In the genomic region with DNA sequence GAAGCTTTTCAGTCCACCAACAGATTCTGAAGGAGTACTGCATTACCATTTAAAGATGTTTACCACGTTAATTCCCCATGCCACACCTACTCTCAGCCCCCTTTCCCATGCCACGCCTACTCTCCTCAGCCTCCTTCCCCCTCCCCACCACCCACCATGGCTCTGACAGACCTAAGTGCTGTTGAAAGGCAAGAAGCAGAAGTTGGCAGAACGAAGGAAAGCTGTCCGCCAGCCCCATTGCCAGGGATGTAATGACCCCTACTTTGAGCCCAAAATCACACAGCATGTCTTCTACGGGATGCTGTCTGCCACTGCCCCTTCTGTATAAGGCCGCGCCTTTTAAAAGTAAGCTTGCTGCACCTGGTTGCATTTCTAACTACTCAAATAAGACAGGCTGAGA, we compare ENCODE assay signal across 9 mouse cellular contexts. TPM values are rescaled to one million over a fixed set of nuclear protein-coding genes. Genes with fewer than 3 reads are reported as not detected.
DNase-seq lines count a peak whose midpoint lies in the region; ATAC-seq and TF ChIP-seq lines count a peak whose summit lies in the region.
"Had no signal": no experiment of that assay in that cellular context is flagged by ENCODE, and none has a peak within 500 bp of the region (broad histone marks: within the 10 kb centered on the region; RNA-seq: fewer than 3 reads in every experiment).

No protein-coding gene starts in this region.

- TF ChIP-seq CTCF in stomach, postnatal 0 days (IDR thresholded peaks at IDR 0.05; ENCODE audit: low read depth) = no peak

- H3K9me3 ChIP-seq in neural tube, embryonic 11.5 days (ENCODE audit: control insufficient read depth, low read length) = no peaks in the 10 kb centered on the region
- H3K9me3 ChIP-seq in limb, embryonic 14.5 days (ENCODE audit: control insufficient read depth, low read length) = no peaks in the 10 kb centered on the region
- H3K9me3 ChIP-seq in stomach, postnatal 0 days (ENCODE audit: control insufficient read depth, low read length) = no peaks in the 10 kb centered on the region

- H3K4me1 ChIP-seq in neural tube, embryonic 11.5 days (ENCODE audit: control insufficient read depth, insufficient read depth, low read length) = peaks cover 17% of the 10 kb centered on the region
- peaks cover 12% of the 10 kb centered on the region for H3K4me1 ChIP-seq in limb, embryonic 14.5 days (ENCODE audit: control insufficient read depth, insufficient read depth, low read length)
- H3K4me1 ChIP-seq in stomach, postnatal 0 days (replicated peaks; ENCODE audit: control insufficient read depth, insufficient read depth) = no peaks in the 10 kb centered on the region

- no peaks in the 10 kb centered on the region for H3K27me3 ChIP-seq in neural tube, embryonic 11.5 days (ENCODE audit: control insufficient read depth, insufficient read depth, low read length)
- no peaks in the 10 kb centered on the region for H3K27me3 ChIP-seq in limb, embryonic 14.5 days (ENCODE audit: control insufficient read depth, insufficient read depth, low read length)
- H3K27me3 ChIP-seq in stomach, postnatal 0 days (ENCODE audit: control insufficient read depth, insufficient read depth, low read length) = no peaks in the 10 kb centered on the region

- H3K36me3 ChIP-seq in neural tube, embryonic 11.5 days (ENCODE audit: control insufficient read depth, insufficient read depth, low read length) = no peaks in the 10 kb centered on the region
- H3K36me3 ChIP-seq in limb, embryonic 14.5 days (ENCODE audit: control insufficient read depth, insufficient read depth, low read length) = no peaks in the 10 kb centered on the region
- no peaks in the 10 kb centered on the region for H3K36me3 ChIP-seq in stomach, postnatal 0 days (ENCODE audit: control insufficient read depth, insufficient read depth, low read length)

- H3K9ac ChIP-seq in neural tube, embryonic 11.5 days (ENCODE audit: low read length) = peak overlapping the region; percentile 45
- H3K9ac ChIP-seq in limb, embryonic 14.5 days (ENCODE audit: low read depth, low read length, severe bottlenecking) = no peak overlapping the region
- H3K9ac ChIP-seq in stomach, postnatal 0 days (ENCODE audit: low read length) = no peak overlapping the region

- WGBS in neural tube, embryonic 11.5 days = 13% methylated on average over 7 of the region's 7 CpGs
- WGBS in limb, embryonic 14.5 days = 23% methylated on average over 7 of the region's 7 CpGs
- WGBS in stomach, postnatal 0 days = 40% methylated on average over 7 of the region's 7 CpGs

- peak overlapping the region; percentile 19; the same call in 1 of the 2 replicates for H3K4me3 ChIP-seq in neural tube, embryonic 11.5 days (ENCODE audit: low read depth, low read length)
- no peak overlapping the region for H3K4me3 ChIP-seq in limb, embryonic 14.5 days (replicated peaks; ENCODE audit: low read length)
- no peak overlapping the region for H3K4me3 ChIP-seq in stomach, postnatal 0 days (ENCODE audit: low read depth, low read length)

- H3K4me2 ChIP-seq in neural tube, embryonic 11.5 days (ENCODE audit: low read depth) = peak overlapping the region; percentile 40
- peak overlapping the region; percentile 27 for H3K4me2 ChIP-seq in limb, embryonic 14.5 days (replicated peaks; ENCODE audit: low read depth, low read length, severe bottlenecking)
- H3K4me2 ChIP-seq in stomach, postnatal 0 days (replicated peaks; ENCODE audit: low read depth) = no peak overlapping the region

- no peak overlapping the region for H3K27ac ChIP-seq in neural tube, embryonic 11.5 days (ENCODE audit: low read depth, low read length)
- H3K27ac ChIP-seq in limb, embryonic 14.5 days (replicated peaks; ENCODE audit: low read depth, low read length) = no peak overlapping the region
- no peak overlapping the region for H3K27ac ChIP-seq in stomach, postnatal 0 days (replicated peaks)

- ATAC-seq in neural tube, embryonic 11.5 days (ENCODE audit: insufficient read depth, low FRiP score, low TSS enrichment) = no peak
- ATAC-seq in limb, embryonic 14.5 days (ENCODE audit: low FRiP score, low read depth) = no peak
- no peak for ATAC-seq in stomach, postnatal 0 days (ENCODE audit: low FRiP score, low TSS enrichment)
- no peak for ATAC-seq in inflammation-experienced regulatory T-cells, adult 6 months

- TF ChIP-seq POLR2A in limb, embryonic 14.5 days (IDR thresholded peaks at IDR 0.05; ENCODE audit: borderline replicate concordance, extremely low read depth, insufficient read depth, insufficient read length) = no peak

- no peak for TF ChIP-seq EP300 in stomach, postnatal 0 days (optimal IDR thresholded peaks at IDR 0.05)

- DNase-seq in embryo, embryonic 9.5 days (ENCODE audit: extremely low spot score) = peak; percentile 27
- no peak for DNase-seq in embryo, embryonic 10 days (ENCODE audit: low spot score)
- no peak for DNase-seq in neural tube, embryonic 11.5 days (ENCODE audit: low spot score)
- no peak for DNase-seq in neural tube, embryonic 10.5 days (ENCODE audit: extremely low spot score, low spot score)
- no peak for DNase-seq in limb, embryonic 14.5 days (ENCODE audit: low spot score)
- DNase-seq in stomach, postnatal 0 days (ENCODE audit: low spot score) = peak; percentile 15
- no peak for DNase-seq in spleen, adult 18-20 months
- DNase-seq: gastrocnemius, postnatal 36 days had no signal

RNA-seq across cellular contexts. Expression of a gene that starts 1.7 kb away (rescaled TPM):
- 83.3 and 83.6 TPM in 2 replicates for polyA plus RNA-seq in neural tube, embryonic 11.5 days (2014; fragmentation: Nextera tagmentation; extraction: Ambion mirVana)
- polyA plus RNA-seq in limb, embryonic 14.5 days (2012; rRNA removed) = 30.3 and 33.4 TPM in 2 replicates
- polyA plus RNA-seq in limb, embryonic 14.5 days (2014; fragmentation: Nextera tagmentation; extraction: Ambion mirVana) = 73.6 and 84.6 TPM in 2 replicates
- polyA plus RNA-seq in stomach, postnatal 0 days (2015; fragmentation: Nextera tagmentation; extraction: Ambion mirVana) = 117 and 123 TPM in 2 replicates
- polyA plus RNA-seq in inflammation-experienced regulatory T-cells, adult 6 months (2017; shearing (Covaris generic)) = 10 to 100 TPM; 84.6 to 85.6 (median 85.1) TPM

Comparison
In these comparisons a context has a peak if more than half of its experiments do, and no peak if none do; other contexts are left out.
1. DNase-seq: peak in embryo, embryonic 9.5 days (single experiment) and stomach, postnatal 0 days (single experiment); none in embryo, embryonic 10 days (single experiment), neural tube, embryonic 11.5 days (single experiment), neural tube, embryonic 10.5 days (single experiment), limb, embryonic 14.5 days (single experiment) and spleen, adult 18-20 months (0 of 2).